Mouse (Mus musculus): ENCODE measurements around the gene Olfr186. TPM values are rescaled to one million over a fixed set of nuclear protein-coding genes. Genes with fewer than 3 reads are reported as not detected.

Gene Olfr186
- not detected for total RNA-seq (2023)

GRCm38 (mm10) chr16:59030191-59030590 is at the start of gene Olfr186:
TSS of gene Olfr186 (minus strand) at chr16:59030291.

GRCm38 (mm10) chr16:59077905-59078304 is 47.8 kb upstream of the Olfr186 start, which contains the start of gene Olfr190:
TSS of gene Olfr190 (minus strand) at chr16:59078005.

GRCm38 (mm10) chr16:59039710-59040109 is 9.6 kb upstream of the Olfr186 start, which contains the start of gene Olfr187:
TSS of gene Olfr187 (minus strand) at chr16:59039767.

GRCm38 (mm10) chr16:58995057-58995456 is 35.0 kb downstream of the Olfr186 start, which contains the start of gene Olfr183:
TSS of gene Olfr183 (plus strand) at chr16:58995357.

Other genes starting within 250 kb of the Olfr186 start
- not detected for gene Olfr173, start 230.0 kb downstream of the Olfr186 start, total RNA-seq (2023)
- gene Olfr175-ps1, start 203.5 kb downstream of the Olfr186 start, total RNA-seq (2023) = not detected
- gene Olfr177, start 155.5 kb downstream of the Olfr186 start, total RNA-seq (2023) = not detected
- gene Olfr178, start 138.2 kb downstream of the Olfr186 start, total RNA-seq (2023) = not detected
- gene Olfr181, start 101.5 kb downstream of the Olfr186 start, total RNA-seq (2023) = not detected
- not detected for gene Olfr180, start 100.9 kb downstream of the Olfr186 start, total RNA-seq (2023)
- not detected for gene Olfr183, start 34.9 kb downstream of the Olfr186 start, total RNA-seq (2023)
- not detected for gene Olfr187, start 9.5 kb upstream of the Olfr186 start, total RNA-seq (2023)
- not detected for gene Olfr190, start 47.7 kb upstream of the Olfr186 start, total RNA-seq (2023)
- not detected for gene Olfr191, start 59.5 kb upstream of the Olfr186 start, total RNA-seq (2023)
- not detected for gene Olfr193, start 81.6 kb upstream of the Olfr186 start, total RNA-seq (2023)
- not detected for gene Olfr194, start 90.8 kb upstream of the Olfr186 start, total RNA-seq (2023)
- not detected for gene Olfr195, start 116.8 kb upstream of the Olfr186 start, total RNA-seq (2023)
- not detected for gene Olfr196, start 140.2 kb upstream of the Olfr186 start, total RNA-seq (2023)
- not detected for gene Olfr198, start 173.2 kb upstream of the Olfr186 start, total RNA-seq (2023)
- not detected for gene Olfr199, start 189.5 kb upstream of the Olfr186 start, total RNA-seq (2023)
- not detected for gene Olfr201, start 242.3 kb upstream of the Olfr186 start, total RNA-seq (2023)